Mouse (Mus musculus) duodenum, adult 2 months (tissue): ENCODE measurements around the gene Phlpp1. TPM values are rescaled to one million over a fixed set of nuclear protein-coding genes. Genes with fewer than 3 reads are reported as not detected.

Experiments used
- polyA plus RNA-seq: library from polyadenylated mRNA; depleted of rRNA; stranded (reverse); fragments of >200 nt; gene quantifications from 2 replicates; pipeline ENCODE4 v1.2.3, GENCODE M21; 2012; ENCODE audit warnings: low replicate concordance; rRNA removed

Phlpp1 gene
- polyA plus RNA-seq: 4.9 and 9.7 TPM in 2 replicates

GRCm38 (mm10) chr1:106171241-106172220, at the start of gene Phlpp1:
Gene Phlpp1 (plus strand): TSS chr1:106171752.

Other genes with a start within 250 kb of the Phlpp1 start
- gene Zcchc2, start 181.3 kb upstream of the Phlpp1 start, polyA plus RNA-seq: 3.8 and 5.2 TPM in 2 replicates